Mouse (Mus musculus): Measurements from ENCODE around the gene Glrx. TPM values are rescaled to one million over a fixed set of nuclear protein-coding genes. Genes with fewer than 3 reads are reported as not detected.

Glrx gene
- total and polyA plus RNA-seq, 3 experiments: 21.2 to 65.5 (median 53.3) TPM

- Histone ChIP-seq H3K36me3 (replicated peaks in 1 of 2; ENCODE audit: control insufficient read depth in 1 of 2, insufficient read depth in 1 of 2, low read length in 1 of 2) (peaks cover 0 to 1% of the 10 kb centered on the region in 2 experiments), H3K9me3 (replicated peaks; ENCODE audit: low read length) (no peaks in the 10 kb centered on the region), H3K79me2 (replicated peaks; ENCODE audit: control insufficient read depth, extremely low read depth, insufficient read depth, poor library complexity, severe bottlenecking) (peaks cover 23% of the 10 kb centered on the region), H3K27ac (ENCODE audit: insufficient read depth, low read depth) (no peak overlapping the region), H3K4me1 (ENCODE audit: control insufficient read depth in 1 of 2, insufficient read depth in 2 of 2) (peaks cover 19 to 69% of the 10 kb centered on the region in 2 experiments), H3K9ac (ENCODE audit: insufficient read depth, low read depth) (0 out of 2 replicates have a peak overlapping the region, but pooled peaks have one; percentile 77), H3K4me3 (replicated peaks in 1 of 3; ENCODE audit: low read depth in 2 of 3, low read length in 2 of 3, poor library complexity in 1 of 3) (peak overlapping the region in 1 of 3 experiments; percentile 23), H3K27me3 (replicated peaks) (no peaks in the 10 kb centered on the region), H3K4me2 (ENCODE audit: insufficient read depth, low read depth, poor library complexity, severe bottlenecking) (peak overlapping the region; percentile 84; the same call in 1 of the 2 replicates)
- in situ Hi-C loops (cut with MboI; ENCODE audit: low pct_ligation_motif_present, low pct_unique_long_range_greater_than_20kb, low sequenced_read_pairs): no loop called here
- no peak for TF ChIP-seq POLR2A (IDR thresholded peaks at IDR 0.05; ENCODE audit: low read depth, low read length)
- no peak for TF ChIP-seq ELF1 (IDR thresholded peaks at IDR 0.05; ENCODE audit: low read depth, low read length)
- dilution Hi-C loops (cut with MboI; ENCODE audit: extremely low pct_ligation_motif_present, extremely low pct_unique_long_range_greater_than_20kb, low sequenced_read_pairs): no loop called here
- no peak for DNase-seq (ENCODE audit: extremely low read depth)
Observed at GRCm38 (mm10) chr13:75841950-75842349, 2.3 kb downstream of the Glrx start.

- Histone ChIP-seq H3K27me3 (replicated peaks) (no peaks in the 10 kb centered on the region), H3K27ac (ENCODE audit: insufficient read depth, low read depth) (no peak overlapping the region), H3K9me3 (replicated peaks; ENCODE audit: low read length) (no peaks in the 10 kb centered on the region), H3K9ac (ENCODE audit: insufficient read depth, low read depth) (peak overlapping the region; percentile 77; the same call in 1 of the 2 replicates), H3K79me2 (replicated peaks; ENCODE audit: control insufficient read depth, extremely low read depth, insufficient read depth, poor library complexity, severe bottlenecking) (peaks cover 23% of the 10 kb centered on the region), H3K4me2 (ENCODE audit: insufficient read depth, low read depth, poor library complexity, severe bottlenecking) (no peak overlapping the region), H3K36me3 (replicated peaks in 1 of 2; ENCODE audit: control insufficient read depth in 1 of 2, insufficient read depth in 1 of 2, low read length in 1 of 2) (peaks cover 9 to 15% of the 10 kb centered on the region in 2 experiments), H3K4me3 (replicated peaks in 1 of 3; ENCODE audit: low read depth in 2 of 3, low read length in 2 of 3, poor library complexity in 1 of 3) (no peak overlapping the region), H3K4me1 (ENCODE audit: control insufficient read depth in 1 of 2, insufficient read depth in 2 of 2) (peaks cover 19 to 67% of the 10 kb centered on the region in 2 experiments)
- dilution Hi-C loops (cut with MboI; ENCODE audit: extremely low pct_ligation_motif_present, extremely low pct_unique_long_range_greater_than_20kb, low sequenced_read_pairs): no loop called here
- DNase-seq (ENCODE audit: extremely low read depth): no peak
- in situ Hi-C loops (cut with MboI; ENCODE audit: low pct_ligation_motif_present, low pct_unique_long_range_greater_than_20kb, low sequenced_read_pairs): no loop called here
- TF ChIP-seq POLR2A (IDR thresholded peaks at IDR 0.05; ENCODE audit: low read depth, low read length) (no peak), BHLHE40 (IDR thresholded peaks at IDR 0.05; ENCODE audit: low read depth, low read length) (no peak), CHD1 (IDR thresholded peaks at IDR 0.05; ENCODE audit: low read depth, low read length) (no peak), USF1 (IDR thresholded peaks at IDR 0.05; ENCODE audit: low read depth, low read length) (no peak), UBTF (IDR thresholded peaks at IDR 0.05; ENCODE audit: low read depth, low read length) (no peak), NELFE (IDR thresholded peaks at IDR 0.05; ENCODE audit: low read depth, low read length) (no peak), JUND (conservative IDR thresholded peaks at IDR 0.05; ENCODE audit: low read depth, low read length) (no peak), TCF12 (IDR thresholded peaks at IDR 0.05; ENCODE audit: low read depth, low read length) (no peak), IRF4 (IDR thresholded peaks at IDR 0.05; ENCODE audit: low read depth, low read length) (no peak), EP300 (IDR thresholded peaks at IDR 0.05; ENCODE audit: low read length) (no peak), JUN (IDR thresholded peaks at IDR 0.05; ENCODE audit: insufficient read depth, low read depth, low read length) (no peak), MAX (IDR thresholded peaks at IDR 0.05; ENCODE audit: low read length) (no peak)
Observed at GRCm38 (mm10) chr13:75843331-75843730, 3.7 kb downstream of the Glrx start.
